Mouse (Mus musculus): ENCODE data around the gene Cinp. TPM values are rescaled to one million over a fixed set of nuclear protein-coding genes. Genes with fewer than 3 reads are reported as not detected.

The Cinp gene
- 110 TPM for polyA plus RNA-seq (2015; fragmentation: Illumina TruSeq; extraction: RNeasy Lipid Tissue Mini Kit (QIAGEN cat#74804); ENCODE audit: low read depth, low replicate concordance)

GRCm38 (mm10) chr12:110889036-110890020 lies at the start of gene Cinp, which contains the start of gene Tecpr2:
TSS of gene Cinp (minus strand) at chr12:110889145.
TSS of gene Tecpr2 (plus strand) at chr12:110889264.

GRCm38 (mm10) chr12:110850010-110850928 lies 38.7 kb downstream of the Cinp start, which contains the start of gene Zfp839:
TSS of gene Zfp839 (plus strand) at chr12:110850253.

GRCm38 (mm10) chr12:110840348-110841198 lies 48.4 kb downstream of the Cinp start, which contains the start of gene Mok:
TSS of gene Mok (minus strand) at chr12:110840939.

Other genes starting within 250 kb of the Cinp start
- gene 1700001K19Rik, start 206.5 kb downstream of the Cinp start, polyA plus RNA-seq (2015; fragmentation: Illumina TruSeq; extraction: RNeasy Lipid Tissue Mini Kit (QIAGEN cat#74804); ENCODE audit: low read depth, low replicate concordance), result not detected
- 984 TPM for gene Hsp90aa1, start 186.4 kb downstream of the Cinp start, polyA plus RNA-seq (2015; fragmentation: Illumina TruSeq; extraction: RNeasy Lipid Tissue Mini Kit (QIAGEN cat#74804); ENCODE audit: low read depth, low replicate concordance)
- 29.1 TPM for gene Wdr20, start 151.2 kb downstream of the Cinp start, polyA plus RNA-seq (2015; fragmentation: Illumina TruSeq; extraction: RNeasy Lipid Tissue Mini Kit (QIAGEN cat#74804); ENCODE audit: low read depth, low replicate concordance)
- 10.5 TPM for gene Mok, start 48.2 kb downstream of the Cinp start, polyA plus RNA-seq (2015; fragmentation: Illumina TruSeq; extraction: RNeasy Lipid Tissue Mini Kit (QIAGEN cat#74804); ENCODE audit: low read depth, low replicate concordance)
- gene Zfp839, start 38.9 kb downstream of the Cinp start, polyA plus RNA-seq (2015; fragmentation: Illumina TruSeq; extraction: RNeasy Lipid Tissue Mini Kit (QIAGEN cat#74804); ENCODE audit: low read depth, low replicate concordance), result 6.4 TPM
- 25.5 TPM for gene Tecpr2, start 119 bp upstream of the Cinp start, polyA plus RNA-seq (2015; fragmentation: Illumina TruSeq; extraction: RNeasy Lipid Tissue Mini Kit (QIAGEN cat#74804); ENCODE audit: low read depth, low replicate concordance)
- gene Ankrd9, start 89.9 kb upstream of the Cinp start, polyA plus RNA-seq (2015; fragmentation: Illumina TruSeq; extraction: RNeasy Lipid Tissue Mini Kit (QIAGEN cat#74804); ENCODE audit: low read depth, low replicate concordance), result 13.0 TPM
- 11.1 TPM for gene Rcor1, start 150.2 kb upstream of the Cinp start, polyA plus RNA-seq (2015; fragmentation: Illumina TruSeq; extraction: RNeasy Lipid Tissue Mini Kit (QIAGEN cat#74804); ENCODE audit: low read depth, low replicate concordance)

Data from brain, adult 10 weeks (tissue).